Mouse (Mus musculus) splenic B cell, adult 2 months (primary cell): ENCODE measurements around the gene Terb1.

Experiments
- DNase-seq: peaks from one replicate; pipeline ENCODE4 v3.0.0-alpha.2; 2011; ENCODE audit warnings: low read depth, low spot score
- H3K27me3 ChIP-seq: 2 replicates; pipeline ENCODE4 v1.6.1; 2012; ENCODE audit warnings: mild to moderate bottlenecking, low read length, moderate library complexity, mixed read lengths; ENCODE audit not compliant: control insufficient read depth, poor library complexity, insufficient read depth, severe bottlenecking
- H3K36me3 ChIP-seq: 2 replicates; pipeline ENCODE4 v1.6.1; 2012; ENCODE audit warnings: mild to moderate bottlenecking, low read length, moderate library complexity, mixed read lengths; ENCODE audit not compliant: control insufficient read depth, poor library complexity, insufficient read depth, severe bottlenecking

Terb1 gene

DNA sequence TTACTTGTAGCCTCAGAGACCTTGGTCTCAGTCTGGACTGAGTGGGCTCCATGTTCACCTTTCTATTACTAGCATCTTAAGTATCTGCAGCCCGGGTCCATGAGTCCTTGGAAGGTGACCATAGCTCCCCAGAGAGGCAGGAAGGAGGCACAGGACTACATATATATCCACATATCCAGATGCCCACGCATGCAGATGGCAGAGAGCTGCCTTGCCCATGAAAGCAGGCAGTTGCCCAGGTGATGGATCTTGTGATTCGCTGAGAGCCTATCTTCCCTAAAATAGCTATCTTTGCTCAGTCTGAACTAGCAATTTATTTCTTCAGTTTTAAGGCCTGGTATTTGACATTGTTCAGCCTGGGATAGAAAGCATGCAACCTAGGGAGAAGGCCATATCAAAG is 98.2 kb downstream of the Terb1 start:
- no peak for DNase-seq
- H3K36me3 ChIP-seq, result no peaks in the 10 kb centered on the region
- H3K27me3 ChIP-seq, result no peaks in the 10 kb centered on the region

DNA sequence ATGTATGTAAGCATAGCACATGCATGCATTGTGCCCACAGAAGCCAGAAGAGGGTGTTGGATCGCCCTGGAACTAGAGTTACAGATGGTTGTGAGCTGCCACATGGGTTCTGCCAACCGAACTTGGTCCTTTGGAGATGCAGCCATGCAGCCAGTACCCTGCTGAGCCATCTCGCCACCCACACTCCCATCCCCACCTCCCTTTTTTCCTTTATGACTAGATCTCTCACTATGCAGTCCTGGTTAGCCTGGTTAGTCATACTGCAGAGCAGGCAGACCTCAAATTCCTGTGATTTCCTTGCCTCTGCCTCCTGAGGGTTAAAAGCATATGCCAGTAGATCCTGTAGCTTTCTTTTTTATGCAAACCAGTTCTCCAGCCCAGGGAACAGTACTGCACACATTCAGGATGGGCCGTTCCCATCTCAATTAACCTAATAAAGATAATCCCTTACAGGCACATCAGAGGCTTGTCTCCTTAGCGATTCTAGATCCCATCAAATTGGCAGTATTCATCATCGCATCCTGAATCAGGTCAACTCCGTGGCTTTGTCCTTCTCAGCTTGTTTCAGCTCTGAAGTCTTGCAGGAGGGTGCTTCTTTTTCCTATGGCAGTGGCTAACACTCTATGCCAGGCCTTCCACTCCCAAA is 99.0 kb downstream of the Terb1 start:
- Histone ChIP-seq H3K36me3 (no peaks in the 10 kb centered on the region), H3K27me3 (no peaks in the 10 kb centered on the region)
- DNase-seq, result no peak

DNA sequence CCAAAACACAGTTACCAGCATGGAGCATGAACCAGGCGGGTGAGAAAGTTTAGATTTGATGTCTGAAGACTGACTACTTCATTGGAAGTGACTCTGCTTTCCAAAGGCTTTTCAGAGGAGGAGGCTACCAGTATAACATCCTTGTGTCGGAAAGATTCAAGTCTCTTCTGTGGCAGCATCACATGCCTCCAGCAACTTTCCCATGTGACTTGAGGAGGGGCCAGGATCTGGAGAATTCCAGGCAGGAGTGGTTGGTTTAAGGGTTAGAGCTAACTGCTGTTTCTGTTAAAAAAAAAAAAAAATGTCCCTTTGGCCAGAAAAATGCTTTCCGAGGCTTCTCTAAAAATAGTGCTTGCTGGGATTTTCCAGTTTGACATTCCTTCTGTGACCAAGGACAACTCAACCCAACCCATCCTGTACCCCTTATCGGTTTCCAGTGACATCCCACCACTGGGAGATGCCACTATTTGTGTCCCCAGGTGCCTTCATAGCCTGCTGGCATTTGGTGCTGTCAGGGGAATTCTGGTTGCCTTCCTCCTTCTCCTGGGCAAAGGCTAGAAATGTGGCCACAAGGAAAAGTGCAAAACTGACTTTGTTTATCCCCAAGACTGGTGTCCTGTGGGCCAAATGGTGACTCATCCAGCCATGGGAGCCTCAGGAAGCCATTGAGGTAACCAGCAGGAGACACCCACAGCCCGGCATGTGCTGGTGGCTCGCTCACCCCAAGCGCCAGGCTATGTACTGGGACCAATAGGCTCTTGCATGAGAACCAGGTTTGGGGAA is 101.2 kb downstream of the Terb1 start:
- DNase-seq, result no peak
- no peaks in the 10 kb centered on the region for H3K36me3 ChIP-seq
- no peaks in the 10 kb centered on the region for H3K27me3 ChIP-seq

DNA sequence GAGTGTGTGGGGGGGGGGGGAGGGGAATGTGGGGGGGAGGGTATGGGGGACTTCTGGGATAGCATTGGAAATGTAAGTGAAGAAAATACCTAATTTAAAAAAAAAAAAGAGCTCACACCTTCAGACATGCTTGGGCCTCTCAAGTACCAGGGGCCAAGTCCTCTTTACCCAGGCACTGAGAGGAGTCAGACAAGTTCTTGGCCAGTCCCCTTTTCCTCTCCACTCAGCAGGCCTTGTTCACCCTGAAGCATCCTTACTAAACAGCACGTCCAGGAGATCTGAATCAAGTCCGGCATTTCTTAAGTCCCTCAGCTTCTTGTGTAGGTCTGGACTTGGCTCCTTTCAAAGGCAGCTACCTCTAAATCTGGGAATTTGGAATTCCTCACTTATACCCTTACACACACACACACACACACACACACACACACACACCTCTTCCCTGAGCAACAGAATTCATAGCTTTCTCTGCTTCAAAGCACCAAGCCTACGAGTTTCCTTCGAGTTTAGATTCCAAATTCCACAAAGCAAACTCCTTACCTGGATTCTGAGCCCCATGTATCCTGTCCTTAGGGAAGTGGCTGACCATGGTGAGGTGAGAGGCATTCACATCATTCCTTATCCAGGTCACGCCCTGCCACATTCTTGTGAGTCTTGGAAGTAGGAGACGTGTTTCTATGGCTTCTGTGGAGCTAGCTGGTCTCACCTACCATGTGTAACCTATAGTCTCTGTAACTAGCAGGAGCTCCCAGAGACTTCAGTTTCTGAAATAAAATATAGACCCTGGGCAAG is 103.2 kb downstream of the Terb1 start:
- H3K27me3 ChIP-seq, result no peaks in the 10 kb centered on the region
- H3K36me3 ChIP-seq, result no peaks in the 10 kb centered on the region
- no peak for DNase-seq

DNA sequence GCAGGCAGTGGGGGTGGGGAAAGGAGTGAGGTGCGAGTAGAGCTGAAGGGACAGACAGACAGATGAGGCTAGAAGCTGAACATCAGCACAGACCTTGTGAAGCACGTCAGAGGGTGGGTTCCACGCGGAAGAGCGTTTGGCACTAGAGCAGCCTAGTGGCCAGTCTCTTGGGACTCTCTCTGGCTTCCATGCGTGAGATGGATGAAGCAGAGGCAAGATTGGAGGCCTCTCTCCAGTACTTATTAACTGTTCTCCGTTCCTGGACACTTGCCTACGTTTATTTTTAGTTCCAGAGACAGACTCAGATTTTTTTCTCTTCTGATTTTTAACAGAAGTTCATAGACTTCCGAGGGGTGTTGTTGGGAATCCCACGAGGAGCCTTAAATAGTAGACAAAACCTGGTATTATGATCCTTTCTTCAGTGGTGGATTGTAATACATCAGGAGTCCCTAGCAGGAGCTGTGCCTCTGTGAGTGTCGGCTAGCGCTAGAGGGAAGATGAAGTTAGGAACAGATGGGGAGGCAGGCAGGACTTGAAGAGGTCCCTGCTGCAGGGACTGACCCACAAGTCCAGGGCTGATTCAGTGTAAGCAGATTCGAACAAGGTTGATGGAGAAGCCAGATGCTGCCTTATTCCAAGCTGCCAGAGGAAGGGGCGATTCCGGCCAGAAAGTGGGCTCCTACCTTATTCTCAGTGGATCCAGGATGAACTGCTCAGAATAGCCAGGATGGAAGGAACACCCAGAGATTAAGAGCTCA is 104.1 kb downstream of the Terb1 start:
- Histone ChIP-seq H3K27me3 (no peaks in the 10 kb centered on the region), H3K36me3 (no peaks in the 10 kb centered on the region)
- no peak for DNase-seq

DNA sequence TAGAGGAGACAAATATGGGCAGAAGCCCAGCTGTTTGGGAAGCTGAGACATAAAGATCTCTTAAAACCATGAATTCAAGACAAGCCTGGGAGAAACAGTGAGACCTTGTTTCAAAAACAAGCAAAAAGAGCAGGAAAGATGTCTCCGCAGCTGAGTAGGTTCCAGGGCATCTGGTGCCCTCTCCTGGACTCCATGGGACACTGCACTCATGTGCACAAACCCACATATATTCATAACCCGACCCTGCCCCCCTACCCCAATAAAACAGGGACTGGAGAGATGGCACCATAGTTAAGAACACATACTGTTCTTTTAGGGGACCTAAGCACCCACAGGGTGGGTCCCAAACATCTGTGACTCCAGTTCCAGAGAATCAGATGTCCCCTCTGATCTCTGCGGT is 106.1 kb downstream of the Terb1 start:
- Histone ChIP-seq H3K27me3 (no peaks in the 10 kb centered on the region), H3K36me3 (no peaks in the 10 kb centered on the region)
- DNase-seq, result no peak
